Mouse (Mus musculus) ES-Bruce4 (cell line): ENCODE measurements around the gene Clrn3.

Experiments
- CTCF ChIP-seq: IDR thresholded peaks from one replicate; pipeline ENCODE4 v1.8.1; 2011; ENCODE audit warnings: low read depth, low read length
- POLR2A ChIP-seq: IDR thresholded peaks from one replicate; pipeline ENCODE4 v1.8.1; 2011; ENCODE audit warnings: low read length; ENCODE audit not compliant: insufficient read depth

- TF ChIP-seq POLR2A (no peak), CTCF (no peak)
These were observed 9.7 kb upstream of the Clrn3 start for GRCm38 (mm10) chr7:135537948-135538741.
